Mouse (Mus musculus): Measurements from ENCODE around the gene Rcan2.
"Not testable (repeated sequence)": the region's sequence is repeated elsewhere in the genome, so short reads cannot be mapped to it uniquely, and the experiment has no call there.

Rcan2 gene

GRCm38 (mm10) chr17:43825411-43825785 lies 24.2 kb downstream of the Rcan2 start:
- not testable (repeated sequence) for DNase-seq (ENCODE audit: low spot score)

- no peak for DNase-seq (ENCODE audit: low spot score)
These were observed 26.1 kb downstream of the Rcan2 start for GRCm38 (mm10) chr17:43827261-43827660.

GRCm38 (mm10) chr17:43832401-43833124 lies 31.4 kb downstream of the Rcan2 start:
- DNase-seq (ENCODE audit: low spot score), result no peak

DNA sequence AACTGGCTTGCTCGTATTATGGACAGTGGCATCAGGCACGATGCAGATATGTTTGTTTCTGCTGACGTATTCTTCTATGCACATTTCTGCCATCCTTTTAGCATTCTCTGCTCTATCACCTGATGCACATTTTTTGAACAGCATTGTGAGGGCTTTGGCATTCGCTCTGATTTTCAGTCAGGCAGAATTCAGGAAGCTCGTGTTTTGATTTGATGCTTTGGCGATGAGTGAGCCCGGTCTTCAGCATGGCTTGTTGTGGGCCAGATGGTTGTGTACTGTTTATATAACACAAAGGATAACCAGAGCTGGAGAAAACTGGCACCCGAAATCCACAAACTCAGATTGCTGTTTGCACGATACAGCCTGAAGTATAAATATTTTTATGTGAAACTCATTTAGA lies 39.1 kb downstream of the Rcan2 start:
- no peak for DNase-seq (ENCODE audit: low spot score)

DNA sequence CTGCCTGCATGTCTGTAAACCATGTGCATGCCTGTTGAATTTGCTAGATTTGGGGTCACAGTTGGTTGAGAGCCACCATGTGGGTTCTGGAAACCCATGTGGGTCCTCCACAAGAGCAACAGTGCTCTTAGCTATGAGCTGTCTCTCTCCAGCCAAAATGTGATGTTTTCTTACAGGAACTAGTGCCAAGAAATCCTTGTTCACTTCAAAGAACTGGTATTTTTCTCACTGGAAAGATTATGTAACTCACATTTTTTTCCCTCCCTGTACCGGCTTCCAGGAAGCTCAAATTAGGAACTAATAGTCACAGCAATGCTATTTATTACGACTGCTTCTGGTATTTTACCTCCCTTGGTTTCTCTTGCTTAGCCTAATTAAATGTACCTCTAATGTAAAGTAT lies 45.6 kb downstream of the Rcan2 start:
- no peak for DNase-seq (ENCODE audit: low spot score)

DNA sequence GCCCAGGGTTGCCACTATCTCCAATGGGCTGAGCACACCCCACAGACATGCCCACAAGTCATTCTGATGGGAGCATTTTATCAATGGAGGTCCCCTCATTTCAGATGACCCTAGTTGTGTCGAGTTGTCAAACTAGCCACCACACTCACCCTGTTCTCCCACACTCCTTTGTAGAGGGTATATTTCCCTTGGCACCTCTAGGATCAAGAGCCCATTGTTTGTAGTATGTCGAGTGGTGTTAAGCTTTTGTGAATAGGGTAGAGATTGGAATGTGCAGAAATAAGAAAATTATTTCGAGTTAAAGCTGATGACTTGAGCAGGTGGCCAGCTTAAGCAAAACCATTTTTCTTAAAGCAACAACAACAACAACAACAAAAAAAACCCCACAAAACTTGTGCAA lies 47.8 kb downstream of the Rcan2 start:
- no peak for DNase-seq (ENCODE audit: low spot score)

DNA sequence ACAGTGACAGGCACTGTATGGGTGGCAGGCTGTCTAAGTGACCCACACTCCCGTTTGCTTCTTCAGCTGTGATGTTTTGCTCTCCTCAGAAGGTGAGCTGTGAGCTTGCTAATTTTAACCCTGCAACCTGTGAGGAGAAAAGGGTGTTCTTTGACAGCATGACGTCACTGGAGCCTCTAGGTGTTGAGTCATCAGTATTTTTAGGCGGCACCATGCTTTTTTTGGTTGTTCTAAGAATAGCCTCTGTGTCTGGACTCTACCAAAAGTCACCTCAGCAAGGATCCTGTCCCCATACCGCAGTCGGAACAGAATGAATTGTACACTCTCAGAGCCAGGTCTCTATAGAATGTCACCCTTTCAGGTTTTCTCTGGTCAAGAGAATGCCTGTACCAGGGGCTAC lies 54.0 kb downstream of the Rcan2 start:
- DNase-seq (ENCODE audit: low spot score), result no peak

- DNase-seq (ENCODE audit: low spot score), result no peak
These were observed 54.9 kb downstream of the Rcan2 start for GRCm38 (mm10) chr17:43856081-43856480.

GRCm38 (mm10) chr17:43868808-43869207 lies 67.7 kb downstream of the Rcan2 start:
- DNase-seq (ENCODE audit: low spot score), result no peak

DNA sequence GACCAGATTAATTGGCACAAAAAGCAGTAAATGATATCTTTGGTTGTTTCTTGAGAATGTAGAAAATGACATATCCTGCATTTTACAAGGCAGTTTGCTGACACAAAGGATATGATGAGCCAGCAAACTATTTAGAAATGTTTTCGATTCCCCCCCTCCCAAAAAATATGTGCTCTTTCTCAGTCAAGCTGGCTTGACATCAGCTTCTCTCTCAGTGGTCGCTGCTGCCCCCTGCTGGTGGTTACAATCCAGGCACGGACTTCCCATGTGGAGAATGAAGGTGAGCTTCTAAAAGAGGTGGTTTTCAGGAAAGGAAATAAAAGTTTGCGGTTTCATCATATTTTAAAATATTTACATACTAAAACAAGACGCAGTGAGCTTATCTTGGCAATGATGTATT lies 68.5 kb downstream of the Rcan2 start:
- DNase-seq (ENCODE audit: low spot score), result peak; percentile 11

DNA sequence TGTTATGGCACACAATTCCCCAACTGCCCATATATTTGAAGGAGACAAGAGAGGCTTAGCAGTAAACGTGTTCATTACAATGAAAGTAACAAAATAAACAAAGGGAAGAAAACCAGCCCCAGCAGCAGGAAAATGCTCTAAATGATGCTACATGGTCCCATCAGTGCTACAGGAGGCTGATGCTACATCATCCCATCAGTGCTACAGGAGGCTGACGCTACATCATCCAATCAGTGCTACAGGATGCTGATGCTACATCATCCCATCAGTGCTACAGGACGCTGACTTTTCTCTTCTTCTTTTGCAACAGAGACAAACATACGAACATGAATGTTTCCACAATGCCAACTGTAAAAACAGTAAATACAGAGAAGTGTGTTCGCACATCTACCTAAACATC lies 73.3 kb downstream of the Rcan2 start:
- DNase-seq (ENCODE audit: low spot score), result no peak

- DNase-seq (ENCODE audit: low spot score), result no peak
These were observed 76.3 kb downstream of the Rcan2 start for GRCm38 (mm10) chr17:43877425-43877824.

DNA sequence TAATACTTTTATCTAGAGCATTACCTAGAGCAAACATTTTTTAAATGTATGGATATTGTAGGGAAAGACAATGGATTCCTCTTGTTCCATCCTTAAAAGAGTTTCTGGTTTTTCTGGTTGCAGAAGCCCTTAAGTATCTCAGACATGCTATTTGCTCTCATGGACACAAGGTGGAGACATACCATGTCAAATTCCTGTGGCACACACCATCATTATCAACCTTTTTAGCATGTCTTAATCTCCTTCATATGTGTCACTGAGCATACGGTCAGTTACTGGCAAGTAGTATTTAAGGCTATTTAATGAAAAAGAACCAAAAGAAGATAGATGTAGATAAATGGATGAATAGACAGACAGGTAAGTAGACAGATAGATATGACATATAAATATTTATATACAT lies 81.9 kb downstream of the Rcan2 start:
- no peak for DNase-seq (ENCODE audit: low spot score)

- DNase-seq (ENCODE audit: low spot score), result no peak
These were observed 85.1 kb downstream of the Rcan2 start for GRCm38 (mm10) chr17:43886262-43886661.

- DNase-seq (ENCODE audit: low spot score), result no peak
These were observed 86.8 kb downstream of the Rcan2 start for GRCm38 (mm10) chr17:43887931-43888330.

DNA sequence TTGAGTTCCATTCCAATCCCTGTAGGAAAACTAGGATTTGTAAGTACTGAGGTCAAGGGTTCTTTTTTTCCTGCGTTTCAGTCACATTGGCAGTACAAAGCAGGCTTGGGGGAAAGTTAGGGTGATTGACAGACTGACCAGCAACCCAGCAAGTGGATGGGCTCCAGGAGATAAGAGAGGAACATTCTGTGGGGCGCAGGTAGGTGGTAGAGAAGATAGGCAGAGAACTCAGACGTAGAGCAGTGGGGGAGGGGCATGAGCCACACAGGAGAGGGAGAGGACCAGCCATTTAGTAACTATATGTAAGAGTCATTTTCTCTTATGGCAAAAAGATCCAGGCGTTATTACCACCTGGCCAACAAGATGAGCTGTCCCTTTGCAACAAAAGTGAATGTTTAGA lies 96.2 kb downstream of the Rcan2 start:
- no peak for DNase-seq (ENCODE audit: low spot score)

GRCm38 (mm10) chr17:43899405-43900092 lies 98.4 kb downstream of the Rcan2 start:
- no peak for DNase-seq (ENCODE audit: low spot score)

DNA sequence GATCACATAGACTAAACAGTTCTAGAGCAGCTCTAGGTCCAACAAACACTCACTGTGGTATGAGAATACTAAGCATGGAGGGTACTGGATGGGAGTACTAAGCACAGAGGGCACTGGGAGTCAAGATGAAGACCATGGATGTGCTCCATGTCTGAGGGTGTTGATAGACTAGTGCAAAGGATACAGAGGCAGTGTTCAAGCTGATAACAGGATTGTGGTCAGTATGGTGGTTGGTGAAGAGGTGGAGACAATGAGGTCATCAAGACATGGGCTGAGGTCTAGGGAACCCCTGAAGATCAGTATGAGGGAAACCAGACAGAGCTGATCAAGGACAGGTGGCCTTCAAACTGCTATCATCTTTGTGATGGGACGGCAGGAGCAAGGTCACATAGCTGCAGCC lies 99.0 kb downstream of the Rcan2 start:
- no peak for DNase-seq (ENCODE audit: low spot score)

- DNase-seq (ENCODE audit: low spot score), result no peak
These were observed 100.3 kb downstream of the Rcan2 start for GRCm38 (mm10) chr17:43901474-43901873.

- no peak for DNase-seq (ENCODE audit: low spot score)
These were observed 102.9 kb downstream of the Rcan2 start for GRCm38 (mm10) chr17:43903807-43904771.

DNA sequence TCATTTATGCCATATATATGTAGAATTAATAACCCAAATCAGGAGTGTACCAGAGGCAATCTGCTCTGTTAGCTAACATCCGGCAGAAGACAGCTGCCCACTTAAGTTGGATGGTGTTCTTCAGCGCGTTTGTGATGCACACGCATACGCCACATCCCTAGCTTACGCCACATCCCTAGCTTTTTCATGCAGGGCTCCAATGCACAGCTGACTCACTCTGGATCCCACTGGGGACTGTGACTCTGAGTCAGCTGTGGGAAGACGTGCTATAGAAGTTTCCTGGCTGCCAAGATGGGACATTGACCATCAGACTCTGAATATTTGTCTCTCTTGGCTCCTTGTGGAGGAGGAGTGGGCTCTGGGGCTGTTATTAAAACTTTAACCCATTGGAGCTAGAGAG lies 103.7 kb downstream of the Rcan2 start:
- DNase-seq (ENCODE audit: low spot score), result no peak

DNA sequence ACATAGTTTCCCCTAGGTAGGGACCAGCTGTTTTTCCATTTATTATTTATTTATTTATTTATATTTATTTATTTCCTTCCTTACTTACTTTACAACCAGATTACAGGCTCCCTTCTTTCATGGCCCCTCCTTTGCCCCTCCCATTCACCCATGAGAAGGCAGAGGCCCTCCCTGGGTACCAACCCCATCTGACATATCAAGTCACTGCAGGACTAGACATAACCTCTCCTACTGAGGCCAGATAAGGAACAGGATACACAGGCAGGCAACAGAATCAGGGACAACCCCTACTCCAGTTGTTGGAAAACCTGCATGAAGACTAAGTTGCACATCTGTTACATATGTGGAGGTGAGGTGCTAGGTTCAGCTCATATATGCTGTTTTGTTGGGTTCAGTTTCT lies 105.6 kb downstream of the Rcan2 start:
- no peak for DNase-seq (ENCODE audit: low spot score)

GRCm38 (mm10) chr17:43916128-43916527 lies 115.0 kb downstream of the Rcan2 start:
- no peak for DNase-seq (ENCODE audit: low spot score)
